Mouse (Mus musculus): ENCODE measurements around the gene Sp6. TPM values are rescaled to one million over a fixed set of nuclear protein-coding genes. Genes with fewer than 3 reads are reported as not detected.

The Sp6 gene
- polyA plus RNA-seq, 1 experiment from 2014 or later, result 0.09 TPM

DNA sequence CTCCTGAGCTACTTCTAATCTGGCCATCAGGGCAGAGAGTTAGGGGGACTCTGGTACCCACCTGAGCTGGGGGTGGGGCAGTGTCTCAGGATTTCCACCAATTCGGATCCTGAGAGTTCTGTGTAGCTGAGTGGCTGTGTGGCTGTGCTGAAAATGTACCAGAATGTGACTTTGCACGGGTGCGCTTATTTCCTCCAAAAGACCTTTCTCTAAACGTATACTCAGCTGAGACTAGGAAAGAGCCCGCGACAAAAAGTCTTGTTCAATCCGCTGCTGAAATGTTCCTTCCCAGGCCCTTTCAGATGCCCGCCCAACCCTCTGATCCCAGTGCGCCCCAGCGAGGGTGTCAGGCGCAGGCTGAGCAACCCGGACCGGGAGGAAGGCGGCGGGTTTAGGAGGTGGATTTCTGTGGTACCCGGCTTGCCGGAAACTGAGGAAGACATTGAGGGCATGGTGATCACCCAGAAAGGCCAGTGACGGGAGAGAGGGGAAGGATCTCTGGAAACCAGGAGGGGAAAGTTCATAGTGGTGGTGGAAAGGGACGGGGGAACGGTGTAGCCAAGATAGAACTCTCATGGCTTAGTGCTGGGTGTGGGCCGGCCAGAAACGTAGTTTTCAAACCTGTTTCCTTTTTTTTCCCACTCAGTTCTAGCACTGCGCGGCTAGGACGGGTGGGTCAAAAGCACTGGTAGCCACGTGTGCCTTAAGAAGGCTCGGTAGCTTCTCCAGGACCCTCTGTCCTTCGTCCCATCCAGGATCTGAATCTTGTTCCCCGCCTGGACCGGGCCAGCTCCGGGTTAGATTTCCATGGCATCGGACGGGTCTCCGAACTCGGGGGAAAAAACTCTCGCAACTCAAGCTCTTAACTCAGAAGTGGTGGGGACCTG, 4.7 kb downstream of the Sp6 start:
- ATAC-seq (ENCODE audit: low read depth), result no peak
- H3K27me3 ChIP-seq (ENCODE audit: control insufficient read depth, insufficient read depth, low read length), result peaks cover 48% of the 10 kb centered on the region
- under 1% methylated on average over 36 of the region's 36 CpGs for WGBS
- no peak overlapping the region; the same call in 1 of the 2 replicates for H3K4me2 ChIP-seq (ENCODE audit: low read depth, low read length)
- no peak overlapping the region for H3K27ac ChIP-seq (ENCODE audit: low read depth, low read length)
- H3K36me3 ChIP-seq (ENCODE audit: control insufficient read depth, insufficient read depth, low read length), result no peaks in the 10 kb centered on the region
- no peak overlapping the region for H3K9ac ChIP-seq (replicated peaks; ENCODE audit: low read depth, low read length)
- no peaks in the 10 kb centered on the region for H3K9me3 ChIP-seq (ENCODE audit: control insufficient read depth, low read length)
- peak overlapping the region; percentile 22 for H3K4me3 ChIP-seq (ENCODE audit: low read depth, low read length)
- peaks cover 9% of the 10 kb centered on the region; the same call in 1 of the 2 replicates for H3K4me1 ChIP-seq (ENCODE audit: control insufficient read depth, insufficient read depth, low read length)

DNA sequence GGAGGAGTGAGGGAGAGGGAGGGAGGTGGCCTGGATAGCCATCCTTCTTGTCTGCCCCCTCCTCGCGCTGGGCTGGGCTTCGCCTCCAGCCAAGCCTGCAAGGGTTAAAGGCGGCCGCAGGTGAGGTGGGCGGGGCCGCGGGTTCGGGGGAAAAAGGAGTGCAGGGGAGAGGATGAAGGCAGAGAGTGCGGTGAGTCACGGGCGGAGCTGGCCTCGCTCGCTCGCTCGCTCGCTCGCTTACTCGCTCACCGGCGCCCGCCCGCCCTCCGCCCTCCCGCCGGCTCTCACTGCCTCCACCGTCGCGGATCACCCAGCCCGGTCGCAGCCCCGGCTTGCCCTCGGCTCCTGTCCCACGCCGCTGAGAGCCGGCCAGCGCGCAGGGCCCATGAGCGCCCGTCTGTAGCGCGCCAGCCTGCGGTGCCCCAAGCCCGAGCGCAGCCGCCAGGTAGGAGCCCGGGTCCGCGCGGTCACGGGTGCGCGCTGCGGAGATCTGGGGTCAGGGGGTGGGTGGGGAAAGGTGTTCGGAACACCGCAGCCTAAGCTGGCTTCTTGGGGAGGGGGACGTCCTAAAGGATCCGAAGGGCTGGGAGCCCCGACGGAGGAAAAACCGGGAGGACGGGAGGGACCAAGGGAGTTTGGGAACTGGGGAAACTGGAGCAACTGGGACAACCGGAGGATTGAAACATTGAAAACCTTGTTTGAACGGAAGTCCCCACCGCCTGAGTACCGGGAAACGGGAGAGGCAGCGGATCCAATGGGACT, 5.6 kb downstream of the Sp6 start:
- Histone ChIP-seq H3K36me3 (ENCODE audit: control insufficient read depth, insufficient read depth, low read length) (no peaks in the 10 kb centered on the region), H3K9me3 (ENCODE audit: control insufficient read depth, low read length) (no peaks in the 10 kb centered on the region), H3K27ac (ENCODE audit: low read depth, low read length) (no peak overlapping the region), H3K27me3 (ENCODE audit: control insufficient read depth, insufficient read depth, low read length) (peaks cover 55% of the 10 kb centered on the region), H3K4me3 (ENCODE audit: low read depth, low read length) (peak overlapping the region; percentile 22), H3K9ac (replicated peaks; ENCODE audit: low read depth, low read length) (peak overlapping the region; percentile 39; the same call in 1 of the 2 replicates), H3K4me1 (ENCODE audit: control insufficient read depth, insufficient read depth, low read length) (peaks cover 9% of the 10 kb centered on the region; the same call in 1 of the 2 replicates), H3K4me2 (ENCODE audit: low read depth, low read length) (peak overlapping the region; percentile 34)
- WGBS, result under 1% methylated on average over 54 of the region's 68 CpGs
- ATAC-seq (ENCODE audit: low read depth), result no peak

DNA sequence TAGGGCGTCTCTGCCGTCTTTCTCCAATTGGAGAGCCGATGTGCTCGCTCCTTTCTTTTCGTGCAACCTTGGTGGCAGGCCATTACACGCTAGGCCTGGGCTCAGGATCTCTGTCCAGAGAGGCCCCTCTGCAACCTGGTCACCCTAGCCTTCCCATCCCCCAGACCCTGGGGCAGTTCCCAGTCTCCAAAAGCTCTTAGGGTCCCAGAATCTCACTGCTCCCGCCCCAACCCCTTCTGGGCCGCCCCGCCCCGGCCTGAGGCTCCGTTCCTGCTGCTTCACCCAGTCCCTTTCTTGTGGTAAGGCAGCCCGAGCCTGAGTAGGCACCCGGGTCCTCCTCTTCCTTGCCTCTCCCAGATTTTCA, 6.1 kb downstream of the Sp6 start:
- peaks cover 56% of the 10 kb centered on the region for H3K27me3 ChIP-seq (ENCODE audit: control insufficient read depth, insufficient read depth, low read length)
- H3K27ac ChIP-seq (ENCODE audit: low read depth, low read length), result no peak overlapping the region
- no peaks in the 10 kb centered on the region for H3K36me3 ChIP-seq (ENCODE audit: control insufficient read depth, insufficient read depth, low read length)
- WGBS, result 1% methylated on average over 13 of the region's 13 CpGs
- no peak overlapping the region for H3K4me2 ChIP-seq (ENCODE audit: low read depth, low read length)
- no peak overlapping the region for H3K9ac ChIP-seq (replicated peaks; ENCODE audit: low read depth, low read length)
- no peak for ATAC-seq (ENCODE audit: low read depth)
- H3K9me3 ChIP-seq (ENCODE audit: control insufficient read depth, low read length), result no peaks in the 10 kb centered on the region
- peaks cover 9% of the 10 kb centered on the region; the same call in 1 of the 2 replicates for H3K4me1 ChIP-seq (ENCODE audit: control insufficient read depth, insufficient read depth, low read length)
- H3K4me3 ChIP-seq (ENCODE audit: low read depth, low read length), result no peak overlapping the region

DNA sequence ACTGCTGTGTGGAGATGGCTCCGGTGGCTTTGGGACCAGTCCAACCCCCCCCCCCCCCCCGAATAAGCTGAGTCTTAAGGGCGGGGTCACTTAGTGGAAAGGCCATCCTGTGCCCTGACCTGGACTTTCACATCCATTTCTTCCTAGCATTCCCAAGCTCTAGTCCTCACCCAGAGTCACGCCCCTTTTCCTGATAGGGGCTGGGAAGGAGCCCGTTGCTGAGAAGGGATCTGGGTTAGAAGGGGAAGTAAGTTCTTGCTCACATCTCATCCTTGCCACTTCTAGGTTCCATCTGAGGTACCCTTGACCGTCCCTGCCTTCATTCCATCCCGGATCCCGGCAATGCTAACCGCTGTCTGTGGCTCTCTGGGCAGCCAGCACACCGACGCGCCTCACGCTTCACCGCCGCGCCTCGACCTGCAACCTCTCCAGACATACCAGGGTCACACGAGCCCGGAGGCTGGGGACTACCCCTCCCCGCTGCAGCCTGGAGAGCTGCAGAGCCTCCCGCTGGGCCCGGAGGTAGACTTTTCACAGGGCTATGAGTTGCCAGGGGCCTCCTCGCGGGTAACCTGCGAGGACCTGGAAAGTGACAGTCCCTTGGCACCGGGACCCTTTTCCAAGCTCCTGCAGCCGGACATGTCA, 8.0 kb downstream of the Sp6 start:
- Histone ChIP-seq H3K27me3 (ENCODE audit: control insufficient read depth, insufficient read depth, low read length) (peaks cover 54% of the 10 kb centered on the region), H3K4me2 (ENCODE audit: low read depth, low read length) (peak overlapping the region; percentile 63; the same call in 1 of the 2 replicates), H3K27ac (ENCODE audit: low read depth, low read length) (no peak overlapping the region), H3K36me3 (ENCODE audit: control insufficient read depth, insufficient read depth, low read length) (no peaks in the 10 kb centered on the region), H3K9ac (replicated peaks; ENCODE audit: low read depth, low read length) (no peak overlapping the region), H3K9me3 (ENCODE audit: control insufficient read depth, low read length) (no peaks in the 10 kb centered on the region), H3K4me1 (ENCODE audit: control insufficient read depth, insufficient read depth, low read length) (peaks cover 13% of the 10 kb centered on the region; the same call in 1 of the 2 replicates), H3K4me3 (ENCODE audit: low read depth, low read length) (peak overlapping the region; percentile 41)
- ATAC-seq (ENCODE audit: low read depth), result no peak
- 1% methylated on average over 26 of the region's 27 CpGs for WGBS

DNA sequence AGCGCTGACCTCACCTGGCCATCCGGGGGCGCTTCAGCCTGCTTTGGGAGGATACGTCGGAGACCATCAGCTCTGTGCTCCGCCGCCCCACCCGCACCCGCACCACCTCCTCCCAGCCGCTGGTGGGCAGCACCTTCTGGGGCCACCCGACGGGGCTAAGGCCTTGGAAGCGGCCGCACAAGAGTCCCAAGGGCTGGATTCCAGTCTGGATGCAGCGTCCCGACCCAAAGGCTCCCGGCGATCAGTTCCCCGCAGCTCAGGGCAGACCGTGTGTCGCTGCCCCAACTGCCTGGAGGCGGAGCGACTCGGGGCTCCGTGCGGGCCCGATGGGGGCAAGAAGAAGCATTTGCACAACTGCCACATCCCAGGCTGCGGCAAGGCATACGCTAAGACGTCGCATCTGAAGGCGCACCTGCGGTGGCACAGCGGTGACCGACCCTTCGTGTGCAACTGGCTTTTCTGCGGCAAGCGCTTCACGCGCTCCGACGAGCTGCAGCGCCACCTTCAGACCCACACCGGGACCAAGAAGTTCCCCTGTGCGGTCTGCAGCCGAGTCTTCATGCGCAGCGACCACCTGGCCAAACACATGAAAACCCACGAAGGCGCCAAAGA, 8.8 kb downstream of the Sp6 start:
- Histone ChIP-seq H3K27me3 (ENCODE audit: control insufficient read depth, insufficient read depth, low read length) (peaks cover 50% of the 10 kb centered on the region), H3K9ac (replicated peaks; ENCODE audit: low read depth, low read length) (peak overlapping the region; percentile 51; the same call in 1 of the 2 replicates), H3K4me1 (ENCODE audit: control insufficient read depth, insufficient read depth, low read length) (peaks cover 13% of the 10 kb centered on the region; the same call in 1 of the 2 replicates), H3K27ac (ENCODE audit: low read depth, low read length) (no peak overlapping the region), H3K9me3 (ENCODE audit: control insufficient read depth, low read length) (no peaks in the 10 kb centered on the region), H3K36me3 (ENCODE audit: control insufficient read depth, insufficient read depth, low read length) (no peaks in the 10 kb centered on the region), H3K4me2 (ENCODE audit: low read depth, low read length) (peak overlapping the region; percentile 63), H3K4me3 (ENCODE audit: low read depth, low read length) (peak overlapping the region; percentile 41)
- 1% methylated on average over 50 of the region's 50 CpGs for whole genome bisulfite sequencing
- ATAC-seq (ENCODE audit: low read depth), result peak; percentile 70

DNA sequence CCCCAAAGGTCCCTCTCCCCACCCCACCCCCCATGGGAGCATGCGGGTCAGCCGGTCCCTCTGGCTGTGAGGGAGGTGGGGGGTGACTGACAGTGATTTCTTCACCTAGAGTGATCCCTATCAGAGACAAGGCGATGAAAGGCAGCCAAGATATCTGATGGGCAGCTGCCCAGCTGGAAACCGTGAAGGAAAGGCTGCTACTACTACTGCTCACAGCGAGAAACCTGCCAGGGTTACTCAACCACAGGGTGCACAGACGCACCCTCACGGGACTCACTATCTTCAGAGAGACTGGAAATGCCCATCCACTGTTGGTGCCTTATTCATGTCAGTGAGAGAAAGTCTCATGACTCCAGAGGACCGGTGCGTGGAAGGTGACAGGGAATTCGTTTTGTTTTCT, 11.8 kb downstream of the Sp6 start:
- Histone ChIP-seq H3K27ac (ENCODE audit: low read depth, low read length) (no peak overlapping the region), H3K4me2 (ENCODE audit: low read depth, low read length) (no peak overlapping the region), H3K9ac (replicated peaks; ENCODE audit: low read depth, low read length) (no peak overlapping the region), H3K9me3 (ENCODE audit: control insufficient read depth, low read length) (no peaks in the 10 kb centered on the region), H3K4me3 (ENCODE audit: low read depth, low read length) (no peak overlapping the region), H3K27me3 (ENCODE audit: control insufficient read depth, insufficient read depth, low read length) (peaks cover 32% of the 10 kb centered on the region), H3K4me1 (ENCODE audit: control insufficient read depth, insufficient read depth, low read length) (peaks cover 8% of the 10 kb centered on the region; the same call in 1 of the 2 replicates), H3K36me3 (ENCODE audit: control insufficient read depth, insufficient read depth, low read length) (no peaks in the 10 kb centered on the region)
- WGBS, result 28% methylated on average over 10 of the region's 10 CpGs
- ATAC-seq (ENCODE audit: low read depth), result no peak

DNA sequence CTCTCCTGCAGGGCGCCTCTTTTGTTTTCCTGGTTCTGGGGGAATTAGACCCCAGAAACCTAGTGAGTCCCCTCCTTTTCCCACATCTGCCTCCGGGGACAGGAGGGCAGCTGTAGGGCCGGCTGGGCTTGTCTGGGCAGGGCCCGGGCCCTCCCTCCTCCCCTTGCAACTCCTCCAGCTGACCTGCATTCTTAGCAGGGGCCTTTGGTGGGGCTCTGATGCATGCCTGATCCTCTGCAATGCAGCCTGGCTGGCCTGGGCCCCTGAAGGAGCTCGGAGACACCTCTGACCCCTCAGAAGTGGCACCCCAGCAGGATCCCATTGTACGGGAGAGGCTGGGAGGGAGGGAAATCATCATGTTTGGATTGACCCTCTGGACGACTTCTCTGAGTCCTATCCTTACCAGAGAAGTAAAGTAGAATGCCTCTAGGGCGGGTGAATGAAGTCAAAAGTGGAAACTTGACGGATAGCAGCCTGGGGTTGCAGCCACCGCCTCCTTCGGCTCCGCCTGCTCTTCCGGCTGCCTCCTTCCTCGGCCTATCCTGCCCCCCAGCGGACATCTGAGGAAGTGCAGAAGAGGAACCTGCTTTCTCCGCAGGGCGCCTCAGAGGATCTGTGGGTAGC, 12.6 kb downstream of the Sp6 start:
- no peaks in the 10 kb centered on the region for H3K36me3 ChIP-seq (ENCODE audit: control insufficient read depth, insufficient read depth, low read length)
- peaks cover 26% of the 10 kb centered on the region for H3K27me3 ChIP-seq (ENCODE audit: control insufficient read depth, insufficient read depth, low read length)
- H3K4me3 ChIP-seq (ENCODE audit: low read depth, low read length), result peak overlapping the region; percentile 17; the same call in 1 of the 2 replicates
- H3K27ac ChIP-seq (ENCODE audit: low read depth, low read length), result no peak overlapping the region
- H3K4me2 ChIP-seq (ENCODE audit: low read depth, low read length), result peak overlapping the region; percentile 43
- H3K9ac ChIP-seq (replicated peaks; ENCODE audit: low read depth, low read length), result 0 out of 2 replicates have a peak overlapping the region, but pooled peaks have one; percentile 12
- peaks cover 8% of the 10 kb centered on the region; the same call in 1 of the 2 replicates for H3K4me1 ChIP-seq (ENCODE audit: control insufficient read depth, insufficient read depth, low read length)
- 0 out of 2 replicates have a peak, but pooled peaks have one; percentile 12 for ATAC-seq (ENCODE audit: low read depth)
- WGBS, result under 1% methylated on average over 17 of the region's 17 CpGs
- H3K9me3 ChIP-seq (ENCODE audit: control insufficient read depth, low read length), result no peaks in the 10 kb centered on the region
